Mouse (Mus musculus): ENCODE results near the gene Gm42791. TPM values are rescaled to one million over a fixed set of nuclear protein-coding genes. Genes with fewer than 3 reads are reported as not detected.

The Gm42791 gene
- total RNA-seq (2015; ENCODE audit: low replicate concordance) = 1.9 TPM in 1 of 2 replicates, not detected in the other
- 14.2 TPM in 1 of 2 replicates, not detected in the other for total RNA-seq (2017; ENCODE audit: low replicate concordance)

DNA sequence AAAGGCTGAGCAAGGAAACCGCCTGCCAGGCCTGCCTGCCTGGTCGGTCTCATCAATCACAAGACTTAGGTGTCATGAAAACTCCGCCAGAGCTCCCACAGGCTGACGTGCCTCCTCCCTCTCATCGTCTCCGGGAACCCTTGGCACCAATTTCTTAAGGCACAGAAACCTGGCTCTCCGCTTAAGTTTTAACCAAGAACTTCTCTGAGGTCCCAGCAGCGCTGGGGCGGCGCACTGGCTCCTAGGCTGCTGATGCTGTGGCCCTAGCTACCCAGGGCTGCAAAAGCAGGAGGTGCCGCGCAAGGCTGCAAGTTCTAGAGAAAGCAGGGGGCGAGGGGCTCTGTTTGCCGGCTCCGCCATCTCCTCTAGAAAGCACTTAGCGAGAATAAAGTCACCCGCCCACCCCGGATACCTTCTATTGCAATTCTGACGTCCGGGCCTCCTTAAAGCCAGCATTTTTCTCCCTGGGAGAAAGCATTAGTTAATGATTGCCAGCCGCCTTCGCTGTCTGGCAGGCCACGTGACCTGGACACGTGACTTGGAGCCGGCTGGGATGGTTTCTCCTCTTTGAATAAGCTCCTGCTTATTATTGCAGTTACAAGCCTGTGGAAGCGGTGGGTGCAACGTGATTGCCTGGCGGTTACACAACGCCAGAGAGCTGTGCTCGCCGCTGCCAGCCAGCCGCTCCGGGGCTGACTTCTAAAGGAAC is at the start of gene Gm42791:
Gene Gm42791 (minus strand): TSS at position 442 of the 709 bp plus-strand sequence.
- peak; percentile 95 for ATAC-seq (replicated peaks; ENCODE audit: low FRiP score, poor library complexity, severe bottlenecking)

DNA sequence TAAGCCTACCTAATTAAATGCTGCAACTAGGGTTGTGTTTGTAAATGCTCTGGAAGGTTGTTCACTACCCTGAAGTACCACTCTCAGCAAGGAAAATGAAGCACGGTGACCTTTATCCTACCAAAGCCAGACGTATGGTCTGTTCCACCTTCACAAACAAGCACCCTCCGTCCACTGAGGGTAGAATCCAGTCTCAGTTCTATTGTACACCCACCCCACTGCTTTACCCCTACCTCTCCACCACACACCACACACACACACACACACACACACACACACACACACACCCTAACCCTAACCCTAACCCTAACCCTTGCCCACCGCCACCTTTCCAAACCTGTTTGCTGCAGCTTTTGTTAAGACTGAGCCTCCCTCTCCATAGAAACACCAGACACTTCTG is 49.1 kb upstream of the Gm42791 start:
- ATAC-seq (replicated peaks; ENCODE audit: low FRiP score, poor library complexity, severe bottlenecking) = no peak

DNA sequence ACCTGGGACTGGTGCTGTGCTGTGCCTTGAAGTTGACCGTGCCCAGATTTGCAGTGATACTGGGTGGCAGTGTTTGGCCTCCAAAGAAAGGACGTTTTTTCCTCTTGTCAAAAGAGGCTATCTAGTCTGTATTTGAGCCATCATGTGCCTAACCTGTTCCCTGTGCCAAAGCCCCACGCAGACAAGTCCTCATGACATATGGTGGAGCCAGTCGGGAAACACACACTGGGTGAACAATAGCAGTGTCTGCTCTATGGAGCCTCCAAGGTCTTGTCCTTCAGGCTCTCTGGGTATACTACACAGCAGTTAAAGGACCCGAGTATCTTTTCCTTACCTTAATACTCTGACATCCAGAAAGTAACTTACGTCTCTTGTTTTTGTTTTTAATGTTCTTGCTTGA is 48.3 kb upstream of the Gm42791 start:
- ATAC-seq (replicated peaks; ENCODE audit: low FRiP score, poor library complexity, severe bottlenecking) = no peak

DNA sequence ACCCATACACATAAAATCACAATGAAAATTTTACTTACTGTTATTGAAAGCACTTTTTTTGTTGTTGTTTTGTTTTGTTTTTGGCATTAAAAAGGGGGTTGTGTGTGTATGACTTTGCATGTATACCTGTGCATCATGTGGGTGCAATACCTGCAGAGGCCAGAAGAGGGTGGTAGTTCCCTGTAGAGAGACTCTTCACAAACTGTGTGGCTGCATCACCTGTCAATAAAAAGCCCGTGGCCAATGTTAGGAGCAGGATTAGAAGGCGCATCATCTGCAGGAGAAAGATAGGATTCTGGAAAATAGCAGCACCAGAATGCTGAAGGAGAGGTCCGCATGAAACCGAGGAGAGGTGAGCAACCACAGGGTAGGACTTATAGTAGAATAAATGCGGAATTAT is 44.9 kb upstream of the Gm42791 start:
- ATAC-seq (replicated peaks; ENCODE audit: low FRiP score, poor library complexity, severe bottlenecking) = peak; percentile 80

DNA sequence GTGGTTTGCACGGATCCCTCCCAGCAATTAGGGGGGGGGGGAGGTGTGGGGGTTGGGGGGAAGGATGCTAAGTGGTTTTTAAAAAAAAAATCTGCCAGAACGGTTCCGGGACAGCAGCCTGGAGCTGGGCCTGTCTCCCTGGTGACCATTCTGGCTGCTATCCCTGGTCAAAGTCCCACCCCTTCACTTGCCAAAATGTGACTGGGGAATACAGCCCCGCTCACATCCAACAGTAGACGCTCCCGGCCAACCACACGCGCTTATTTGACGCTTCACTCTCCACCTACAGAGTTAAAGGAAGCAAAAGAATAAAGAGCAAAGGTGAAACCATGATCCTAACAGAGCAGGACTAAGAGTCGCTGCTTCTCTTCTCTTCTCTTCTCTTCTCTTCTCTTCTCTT is 42.8 kb upstream of the Gm42791 start:
- no peak for ATAC-seq (replicated peaks; ENCODE audit: low FRiP score, poor library complexity, severe bottlenecking)

DNA sequence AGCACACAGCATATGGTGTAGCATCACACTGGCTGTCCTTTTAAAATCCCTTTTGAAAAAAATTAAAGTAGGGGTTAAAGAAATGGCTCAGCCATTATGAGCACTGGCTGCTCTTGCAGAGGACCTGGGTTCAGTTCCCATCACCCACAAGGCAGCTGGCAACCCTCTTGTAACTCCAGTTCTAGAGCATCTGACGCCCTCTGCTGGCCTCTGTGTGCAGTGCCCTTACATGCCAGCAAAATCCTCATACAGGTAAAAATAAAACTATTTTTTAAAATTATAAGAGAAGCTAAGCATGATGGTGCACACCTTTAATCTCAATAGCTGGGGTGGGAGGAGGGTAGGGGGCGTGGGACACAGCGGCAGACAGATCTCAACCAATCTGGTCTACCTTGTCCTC is 42.0 kb upstream of the Gm42791 start:
- no peak for ATAC-seq (replicated peaks; ENCODE audit: low FRiP score, poor library complexity, severe bottlenecking)

DNA sequence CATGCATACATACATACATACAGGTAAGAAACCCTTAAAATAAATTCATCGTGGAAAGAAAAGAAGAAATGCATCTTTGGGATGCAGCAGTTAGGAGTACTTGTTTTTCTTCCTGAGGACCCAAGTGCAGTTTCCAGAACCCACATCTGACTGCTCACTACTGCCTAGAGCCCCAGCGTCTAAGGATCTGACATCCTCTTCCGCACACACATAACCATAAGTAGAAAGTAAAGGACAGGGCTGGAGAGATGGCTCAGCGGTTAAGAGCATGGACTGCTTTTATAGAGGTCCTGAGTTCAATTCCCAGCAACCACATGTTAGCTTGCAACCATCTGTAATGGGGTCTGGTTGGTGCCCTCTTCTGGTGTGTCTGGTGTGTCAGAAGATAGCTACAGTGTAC is 37.5 kb upstream of the Gm42791 start:
- ATAC-seq (replicated peaks; ENCODE audit: low FRiP score, poor library complexity, severe bottlenecking) = no peak

DNA sequence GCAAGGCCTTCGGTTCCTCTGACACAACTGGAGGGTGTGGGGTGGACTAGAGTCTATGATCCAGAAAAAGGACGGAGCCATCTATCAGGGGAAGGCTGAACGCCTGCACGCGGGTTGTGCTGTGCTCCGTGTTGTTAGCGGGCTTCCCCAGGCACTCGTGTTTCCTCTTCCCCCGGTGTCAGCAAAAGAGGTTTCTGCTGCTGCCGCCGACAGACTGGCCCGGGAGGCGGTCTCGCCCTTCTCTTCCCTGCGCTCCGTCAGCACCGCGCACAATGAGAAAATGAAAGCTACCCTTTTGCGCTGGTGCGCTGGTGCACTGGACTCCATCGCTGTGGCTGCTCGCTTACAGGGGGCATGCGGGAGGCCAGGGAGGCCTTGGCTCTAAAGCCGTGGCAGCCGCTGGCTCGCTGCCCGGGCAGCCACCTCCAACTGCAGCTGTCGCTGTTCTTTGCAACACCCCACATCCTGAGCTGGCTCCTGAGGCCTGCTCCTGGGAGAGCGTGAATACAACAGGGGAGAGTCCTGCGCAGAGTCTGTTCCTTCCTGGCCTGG is 36.3 kb upstream of the Gm42791 start:
- peak; percentile 73 for ATAC-seq (replicated peaks; ENCODE audit: low FRiP score, poor library complexity, severe bottlenecking)

DNA sequence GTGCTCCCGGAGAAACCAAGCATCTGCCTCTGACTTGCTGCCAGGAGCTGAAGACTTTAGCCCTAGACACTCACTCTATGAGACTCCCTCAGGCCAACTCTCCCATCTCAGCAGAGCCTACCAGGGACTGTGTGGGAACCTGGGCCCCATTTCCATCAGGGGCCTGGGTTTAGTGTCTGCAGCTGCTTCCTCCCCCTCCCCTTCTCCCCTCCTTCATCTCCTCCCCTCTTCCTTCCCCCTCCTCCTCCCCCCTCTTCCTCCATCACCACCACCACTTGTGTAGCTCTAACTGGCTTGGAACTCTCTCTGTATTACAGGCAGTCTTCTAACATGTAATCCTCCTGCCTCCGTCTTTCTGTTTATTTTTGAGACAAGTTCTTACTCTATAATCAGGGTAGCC is 35.2 kb upstream of the Gm42791 start:
- no peak for ATAC-seq (replicated peaks; ENCODE audit: low FRiP score, poor library complexity, severe bottlenecking)

DNA sequence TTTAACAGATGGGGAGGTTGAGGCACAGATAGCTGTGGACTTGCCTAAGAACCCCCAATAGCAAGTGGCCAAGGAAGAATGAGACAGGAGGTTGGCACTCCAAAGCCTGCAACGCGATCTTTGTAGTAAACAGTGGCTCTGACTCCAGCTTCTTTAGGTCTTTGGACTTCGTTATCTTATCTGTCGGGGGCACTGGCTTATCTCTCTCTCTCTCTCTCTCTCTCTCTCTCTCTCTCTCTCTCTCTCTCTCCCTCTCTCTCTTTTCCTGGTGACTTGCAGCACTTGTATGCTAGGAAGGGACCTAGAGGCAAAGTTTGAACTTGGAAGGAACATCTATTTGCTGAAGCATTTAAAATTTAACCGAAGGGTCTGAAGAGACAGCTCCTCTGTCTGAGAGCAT is 33.4 kb upstream of the Gm42791 start:
- ATAC-seq (replicated peaks; ENCODE audit: low FRiP score, poor library complexity, severe bottlenecking) = no peak

DNA sequence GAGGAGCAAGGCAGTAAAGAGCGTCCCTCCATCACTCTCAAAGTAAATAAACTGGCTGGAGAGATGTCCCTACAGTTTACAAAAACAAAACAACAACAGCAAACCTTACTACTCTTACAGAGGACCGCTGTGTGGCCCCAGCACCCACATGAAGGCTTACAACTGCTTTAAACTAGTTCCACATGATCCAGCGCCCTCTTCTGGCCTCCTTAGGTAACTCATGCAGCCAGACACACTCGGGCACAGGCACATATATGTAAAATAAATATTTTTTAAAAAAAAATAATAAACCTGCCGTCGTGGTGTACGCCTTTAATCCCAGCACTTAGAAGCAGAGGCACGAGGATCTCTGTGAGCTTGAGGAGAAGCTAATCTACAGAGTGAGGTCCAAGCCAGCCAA is 32.4 kb upstream of the Gm42791 start:
- ATAC-seq (replicated peaks; ENCODE audit: low FRiP score, poor library complexity, severe bottlenecking) = no peak

DNA sequence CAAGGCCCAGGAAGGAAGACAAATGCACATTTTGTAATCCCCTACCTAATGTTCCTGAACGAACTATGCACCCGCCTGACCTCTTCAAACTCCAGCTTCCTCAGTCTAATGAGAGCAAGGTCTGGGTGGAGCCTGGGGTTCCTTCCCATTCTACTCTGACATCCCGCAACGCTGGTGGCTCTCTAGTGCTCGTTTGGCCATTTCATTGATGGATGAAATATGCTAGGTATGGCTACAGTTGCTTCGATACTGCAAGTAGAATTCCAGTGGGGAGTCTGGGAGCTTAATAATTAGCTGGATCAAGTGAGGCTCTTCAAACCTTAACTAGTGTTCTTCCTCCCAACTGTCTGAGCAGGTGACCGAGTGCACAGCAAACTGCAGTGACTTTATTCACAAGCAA is 26.2 kb upstream of the Gm42791 start:
- ATAC-seq (replicated peaks; ENCODE audit: low FRiP score, poor library complexity, severe bottlenecking) = no peak

DNA sequence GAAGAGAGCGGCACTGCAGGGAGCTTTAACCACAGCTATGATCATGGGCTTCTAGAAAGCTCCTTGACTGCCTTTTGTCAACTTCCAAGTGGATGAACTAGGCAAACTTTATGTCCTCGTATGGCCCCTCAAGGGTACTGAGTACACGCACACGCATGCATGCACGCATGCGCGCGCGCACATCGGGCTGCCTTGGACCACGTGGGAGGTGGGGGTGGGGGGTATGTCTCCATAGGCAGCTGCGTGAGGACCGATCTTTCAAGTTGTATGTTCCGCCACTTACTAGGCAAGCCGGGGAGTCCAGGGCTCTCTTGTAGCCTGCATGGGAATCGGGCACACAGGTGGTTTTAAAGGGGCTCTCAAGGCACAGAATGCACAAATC is 25.7 kb upstream of the Gm42791 start:
- ATAC-seq (replicated peaks; ENCODE audit: low FRiP score, poor library complexity, severe bottlenecking) = no peak

DNA sequence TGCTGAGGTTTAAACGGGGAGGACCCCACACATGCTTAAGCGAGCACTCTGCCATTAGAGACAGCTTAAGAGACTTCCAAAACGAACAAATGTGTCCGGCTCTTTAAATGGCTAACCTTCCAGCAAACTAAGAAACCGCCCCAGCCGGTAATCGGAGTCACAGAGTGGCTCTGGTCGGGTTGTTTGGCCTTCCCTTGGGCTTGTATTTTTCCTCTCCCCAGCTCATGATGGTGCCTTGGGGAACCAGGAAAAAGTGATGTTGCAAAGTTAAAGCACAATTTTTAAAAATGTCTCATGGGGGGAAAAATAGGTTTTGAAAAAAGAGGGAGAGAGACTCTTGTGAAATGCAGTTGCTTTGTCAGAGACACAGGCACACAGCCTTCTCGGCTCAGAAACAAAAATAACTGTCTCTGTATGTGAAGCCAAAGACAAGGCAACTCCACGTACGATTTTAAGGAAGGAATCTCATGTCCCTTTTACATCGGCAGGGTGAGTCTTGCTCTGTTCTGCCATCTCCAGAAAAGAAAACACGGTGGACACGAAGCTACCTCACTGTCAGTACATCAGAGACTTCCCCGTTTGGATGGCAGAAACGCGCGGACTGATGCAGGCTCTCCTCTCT is 25.2 kb upstream of the Gm42791 start:
- no peak for ATAC-seq (replicated peaks; ENCODE audit: low FRiP score, poor library complexity, severe bottlenecking)

DNA sequence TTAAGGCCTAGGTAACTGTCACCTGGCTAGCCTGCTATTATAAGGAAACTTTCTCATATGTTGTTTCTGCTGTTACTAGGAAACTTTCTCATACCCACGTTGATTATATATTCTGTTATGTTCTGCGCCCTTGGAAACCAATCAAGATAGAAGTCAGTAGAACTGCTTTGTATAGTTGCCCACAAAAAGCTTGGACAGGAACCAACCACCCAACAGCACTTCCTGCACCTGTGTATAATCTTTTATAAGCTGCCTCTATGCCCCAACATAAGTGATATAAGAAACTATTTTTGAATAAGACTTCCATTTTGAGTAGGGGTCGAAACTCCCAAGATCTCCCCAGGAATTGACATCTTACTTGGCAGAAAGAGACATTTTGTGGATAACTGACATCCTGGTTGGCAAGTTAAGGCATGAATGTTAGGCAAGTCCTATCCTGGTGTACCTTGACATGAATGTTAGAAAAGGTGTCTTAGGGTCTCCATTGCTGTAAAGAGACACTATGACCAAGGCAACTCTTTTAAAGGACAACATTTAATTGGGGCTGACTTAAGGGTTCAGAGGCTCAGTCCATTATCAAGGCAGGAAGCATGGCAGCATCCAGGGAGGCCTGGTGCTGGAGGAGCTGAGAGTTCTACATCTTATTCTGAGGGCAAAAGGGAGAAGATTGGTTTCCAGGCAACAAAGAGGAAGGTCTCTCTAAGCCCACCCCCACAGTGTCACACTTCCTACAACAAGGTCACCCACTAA is 22.9 kb upstream of the Gm42791 start:
- no peak for ATAC-seq (replicated peaks; ENCODE audit: low FRiP score, poor library complexity, severe bottlenecking)

DNA sequence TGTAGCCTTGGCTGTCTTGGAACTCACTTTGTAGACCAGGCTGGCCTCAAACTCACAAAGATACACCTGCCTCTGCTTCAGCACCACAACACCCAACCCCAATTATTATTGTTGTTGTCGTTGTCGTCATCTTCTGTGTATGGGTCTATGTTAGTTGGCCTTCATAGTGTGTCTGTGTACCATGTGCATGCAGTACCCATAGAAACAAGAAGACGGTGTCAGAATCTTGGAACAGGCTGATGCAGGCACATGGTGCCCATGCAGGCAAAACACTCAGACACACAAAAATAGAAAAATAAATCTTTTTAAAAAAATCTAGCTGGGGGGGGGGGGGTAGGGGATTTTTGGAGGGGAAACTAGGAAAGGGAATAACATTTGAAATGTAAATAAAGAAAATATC is 22.2 kb upstream of the Gm42791 start:
- ATAC-seq (replicated peaks; ENCODE audit: low FRiP score, poor library complexity, severe bottlenecking) = no peak

DNA sequence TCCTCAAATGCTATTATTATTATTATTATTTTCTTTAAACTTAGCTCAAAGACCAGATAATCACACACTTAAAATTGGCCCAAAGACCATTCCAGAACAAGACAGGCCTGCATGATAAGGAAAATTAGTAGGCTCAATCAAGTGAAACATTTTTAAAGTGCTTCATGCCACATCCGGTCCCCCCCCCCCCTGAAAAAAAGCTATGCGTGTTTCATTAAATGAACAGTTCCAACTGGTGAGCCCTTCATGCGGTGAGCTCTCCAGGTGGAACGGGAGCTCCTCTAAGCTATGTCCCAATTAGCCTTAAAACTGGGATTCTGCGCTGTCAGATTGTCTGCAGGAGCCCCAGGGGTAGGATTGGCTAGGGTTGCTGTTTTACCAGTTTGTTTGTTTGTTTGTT is 21.3 kb upstream of the Gm42791 start:
- ATAC-seq (replicated peaks; ENCODE audit: low FRiP score, poor library complexity, severe bottlenecking) = no peak

DNA sequence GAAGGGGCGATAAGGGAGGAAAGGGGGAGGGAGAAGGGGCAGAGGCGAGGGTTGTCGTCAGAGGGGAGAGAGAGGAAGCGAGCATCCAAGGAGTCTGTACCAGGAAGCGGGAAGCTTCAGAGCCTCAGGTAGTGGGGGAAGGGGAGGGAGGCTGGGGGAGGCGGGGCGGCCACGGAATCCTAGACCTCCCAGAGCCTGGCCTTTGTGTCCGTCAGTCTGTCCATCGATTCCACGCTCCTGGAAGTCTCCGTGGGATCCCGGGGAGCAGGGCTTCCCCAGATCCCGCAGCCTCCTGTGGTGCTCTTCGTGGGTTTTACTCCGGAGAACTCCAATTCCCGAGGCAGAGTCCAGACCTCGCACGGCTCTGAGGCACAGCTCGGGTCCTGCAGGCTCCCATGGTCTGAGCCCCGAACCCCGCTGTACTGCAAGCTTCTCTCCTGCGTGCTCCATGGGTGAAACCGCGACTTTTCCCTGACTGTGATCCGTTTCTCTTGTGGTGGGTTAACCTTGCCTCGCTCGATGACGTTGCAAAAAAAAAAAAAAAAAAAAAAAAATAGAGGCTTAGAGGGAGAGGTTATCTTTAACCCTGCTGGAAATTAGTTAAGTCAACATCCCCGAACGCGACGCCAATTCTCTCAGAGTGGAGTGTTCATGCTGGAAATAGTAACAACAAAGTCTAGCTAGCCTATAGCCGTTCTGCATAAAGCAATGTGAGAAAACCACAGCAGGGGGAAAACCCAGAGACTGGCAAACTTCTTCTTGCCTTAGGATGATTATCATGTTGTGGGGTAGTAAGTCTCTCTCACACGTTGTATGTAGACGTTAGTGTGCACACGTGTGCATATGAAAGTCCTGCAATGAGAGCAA is 20.6 kb upstream of the Gm42791 start:
- peak; percentile 84 for ATAC-seq (replicated peaks; ENCODE audit: low FRiP score, poor library complexity, severe bottlenecking)

DNA sequence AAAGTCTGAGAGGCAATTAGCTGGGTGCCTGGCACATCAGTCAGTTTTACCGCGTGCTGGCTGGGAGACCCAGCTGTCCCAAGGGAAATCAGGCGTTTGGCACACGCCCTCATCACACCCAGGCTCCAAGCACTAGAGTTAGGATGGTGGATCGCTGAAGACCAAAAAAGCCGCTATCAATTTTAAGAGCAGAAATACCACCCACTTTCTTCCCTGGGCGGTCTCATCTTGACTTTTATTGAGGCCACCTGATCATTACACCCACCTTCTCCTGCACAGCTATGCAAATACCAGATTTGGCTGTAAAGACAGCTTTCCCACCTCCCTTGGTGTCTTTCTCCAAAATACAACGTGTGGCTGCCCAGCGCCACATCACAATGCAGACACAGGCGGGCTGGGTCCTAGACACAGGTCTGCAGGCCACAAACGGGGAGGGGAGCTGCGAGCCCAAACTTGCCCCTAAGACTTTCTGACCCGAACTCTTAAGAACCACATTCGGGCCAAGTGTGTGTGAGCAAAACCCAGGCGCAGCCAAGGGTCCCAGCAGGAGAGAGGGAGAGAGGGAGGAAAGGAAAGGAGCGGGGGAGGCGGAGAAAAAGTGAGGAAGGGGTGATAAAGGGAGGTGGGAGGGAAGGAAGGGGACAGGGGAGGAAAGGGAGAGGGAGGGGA is 19.8 kb upstream of the Gm42791 start:
- no peak for ATAC-seq (replicated peaks; ENCODE audit: low FRiP score, poor library complexity, severe bottlenecking)

All from erythroblast, adult 5-6 weeks (primary cell).